Mouse (Mus musculus) forebrain, embryonic 10.5 days (tissue): ENCODE measurements around the gene Sox6. TPM values are rescaled to one million over a fixed set of nuclear protein-coding genes. Genes with fewer than 3 reads are reported as not detected.
A peak's percentile ranks its signal among the peaks of the same experiment; 100 is the strongest.

Experiments
- DNase-seq: peaks from one replicate; pipeline ENCODE4 v3.0.0-alpha.2; 2017; ENCODE audit warnings: low spot score; ENCODE audit errors: extremely low spot score
- H3K27ac ChIP-seq: fragments of 300-500 bp; sonication (generic); 2 replicates; pipeline ENCODE4 v1.5.1; 2016; ENCODE audit warnings: mild to moderate bottlenecking
- H3K27me3 ChIP-seq: fragments of 300-500 bp; sonication (generic); 2 replicates; pipeline ENCODE4 v1.6.1; 2016; ENCODE audit warnings: mild to moderate bottlenecking; ENCODE audit not compliant: poor library complexity, severe bottlenecking
- H3K36me3 ChIP-seq: fragments of 300-500 bp; sonication (generic); replicated peaks from 2 replicates; pipeline ENCODE4 v1.6.1; 2016; ENCODE audit warnings: mild to moderate bottlenecking, moderate library complexity
- H3K4me1 ChIP-seq: fragments of 300-500 bp; sonication (generic); 2 replicates; pipeline ENCODE4 v1.6.1; 2016
- H3K4me3 ChIP-seq: fragments of 300-500 bp; sonication (generic); 2 replicates; pipeline ENCODE4 v1.5.1; 2016; ENCODE audit warnings: mild to moderate bottlenecking, moderate library complexity
- H3K9me3 ChIP-seq: fragments of 300-500 bp; sonication (generic); 2 replicates; pipeline ENCODE4 v1.6.1; 2016; ENCODE audit warnings: mild to moderate bottlenecking, moderate library complexity
- WGBS: fragments of 180-500 bp; shearing (Covaris S2); methylation state at CpG from one replicate; pipeline ENCODE4 v1.1.7; 2016; 5-methylcytosine and 5-hydroxymethylcytosine counted together
- polyA plus RNA-seq: library from polyadenylated mRNA; unstranded; fragments of >200 nt; fragmentation: Nextera tagmentation; extraction: Ambion mirVana; gene quantifications from 2 replicates; pipeline ENCODE4 v1.2.1, GENCODE M21; 2016

Sox6 gene
- polyA plus RNA-seq, 1 experiment from 2014 or later: 77.3 TPM

- Histone ChIP-seq H3K4me3 (no peak overlapping the region), H3K27ac (no peak overlapping the region), H3K27me3 (no peaks in the 10 kb centered on the region), H3K4me1 (0 out of 2 replicates have a peak, but pooled peaks cover 8% of the 10 kb centered on the region), H3K9me3 (no peaks in the 10 kb centered on the region), H3K36me3 (peaks cover 6% of the 10 kb centered on the region)
- no peak for DNase-seq
- 96% methylated on average over 8 of the region's 8 CpGs for WGBS
These were observed 254.3 kb downstream of the Sox6 start for GRCm38 (mm10) chr7:115783982-115784917.

- no peak overlapping the region for H3K4me3 ChIP-seq
- no peaks in the 10 kb centered on the region for H3K27me3 ChIP-seq
- no peaks in the 10 kb centered on the region for H3K9me3 ChIP-seq
- no peak overlapping the region for H3K27ac ChIP-seq
- peaks cover 16% of the 10 kb centered on the region for H3K36me3 ChIP-seq
- peaks cover 40% of the 10 kb centered on the region for H3K4me1 ChIP-seq
- no peak for DNase-seq
- WGBS: 94% methylated on average over 4 of the region's 4 CpGs
These were observed 258.4 kb downstream of the Sox6 start for GRCm38 (mm10) chr7:115780148-115780547.

- DNase-seq: no peak
- Histone ChIP-seq H3K9me3 (no peaks in the 10 kb centered on the region), H3K4me3 (no peak overlapping the region), H3K27ac (no peak overlapping the region), H3K4me1 (peaks cover 40% of the 10 kb centered on the region), H3K36me3 (peaks cover 22% of the 10 kb centered on the region), H3K27me3 (no peaks in the 10 kb centered on the region)
- WGBS: 98% methylated on average over 2 of the region's 2 CpGs
These were observed 259.1 kb downstream of the Sox6 start for GRCm38 (mm10) chr7:115779544-115779943.

- Histone ChIP-seq H3K4me1 (peaks cover 34% of the 10 kb centered on the region), H3K27me3 (no peaks in the 10 kb centered on the region), H3K9me3 (no peaks in the 10 kb centered on the region), H3K36me3 (peaks cover 24% of the 10 kb centered on the region), H3K27ac (peak overlapping the region; percentile 68; the same call in 1 of the 2 replicates), H3K4me3 (no peak overlapping the region)
- no peak for DNase-seq
- 66% methylated on average over 7 of the region's 7 CpGs for WGBS
These were observed 261.9 kb downstream of the Sox6 start for GRCm38 (mm10) chr7:115776736-115777135.

- H3K27me3 ChIP-seq: no peaks in the 10 kb centered on the region
- H3K9me3 ChIP-seq: no peaks in the 10 kb centered on the region
- peak overlapping the region; percentile 68; the same call in 1 of the 2 replicates for H3K27ac ChIP-seq
- H3K4me1 ChIP-seq: peaks cover 34% of the 10 kb centered on the region
- peaks cover 24% of the 10 kb centered on the region for H3K36me3 ChIP-seq
- no peak for DNase-seq
- H3K4me3 ChIP-seq: no peak overlapping the region
- WGBS: 75% methylated on average over 5 of the region's 5 CpGs
These were observed 262.3 kb downstream of the Sox6 start for GRCm38 (mm10) chr7:115776324-115776723.

- H3K9me3 ChIP-seq: no peaks in the 10 kb centered on the region
- no peak for DNase-seq
- WGBS: 92% methylated on average over 8 of the region's 8 CpGs
- H3K4me1 ChIP-seq: peaks cover 3% of the 10 kb centered on the region; the same call in 1 of the 2 replicates
- no peak overlapping the region for H3K4me3 ChIP-seq
- H3K27ac ChIP-seq: no peak overlapping the region
- H3K36me3 ChIP-seq: no peaks in the 10 kb centered on the region
- no peaks in the 10 kb centered on the region for H3K27me3 ChIP-seq
These were observed 272.3 kb downstream of the Sox6 start for GRCm38 (mm10) chr7:115766316-115766715.

- Histone ChIP-seq H3K4me3 (no peak overlapping the region), H3K27me3 (no peaks in the 10 kb centered on the region), H3K27ac (no peak overlapping the region), H3K4me1 (peaks cover 3% of the 10 kb centered on the region; the same call in 1 of the 2 replicates), H3K9me3 (no peaks in the 10 kb centered on the region), H3K36me3 (no peaks in the 10 kb centered on the region)
- no peak for DNase-seq
- WGBS: 86% methylated on average over 2 of the region's 2 CpGs
These were observed 274.7 kb downstream of the Sox6 start for GRCm38 (mm10) chr7:115763851-115764250.

GRCm38 (mm10) chr7:115758172-115758571 lies 280.4 kb downstream of the Sox6 start:
- 72% methylated on average over 1 of the region's 1 CpGs for WGBS

GRCm38 (mm10) chr7:115755272-115755671 lies 283.3 kb downstream of the Sox6 start:
- Histone ChIP-seq H3K27me3 (no peaks in the 10 kb centered on the region), H3K27ac (0 out of 2 replicates have a peak overlapping the region, but pooled peaks have one; percentile 21), H3K9me3 (no peaks in the 10 kb centered on the region), H3K4me3 (no peak overlapping the region), H3K36me3 (no peaks in the 10 kb centered on the region), H3K4me1 (peaks cover 54% of the 10 kb centered on the region)
- no peak for DNase-seq
- WGBS: 63% methylated on average over 4 of the region's 4 CpGs

More at GRCm38 (mm10) chr7:115758172-115758571, 280.4 kb downstream of the Sox6 start:
- no peaks in the 10 kb centered on the region for H3K9me3 ChIP-seq
- no peak for DNase-seq
- peaks cover 25% of the 10 kb centered on the region for H3K4me1 ChIP-seq
- H3K27ac ChIP-seq: no peak overlapping the region
- no peaks in the 10 kb centered on the region for H3K27me3 ChIP-seq
- no peaks in the 10 kb centered on the region for H3K36me3 ChIP-seq
- H3K4me3 ChIP-seq: no peak overlapping the region

GRCm38 (mm10) chr7:115754216-115754615 lies 284.4 kb downstream of the Sox6 start:
- DNase-seq: no peak
- peaks cover 57% of the 10 kb centered on the region for H3K4me1 ChIP-seq
- H3K27me3 ChIP-seq: no peaks in the 10 kb centered on the region
- no peak overlapping the region for H3K27ac ChIP-seq
- WGBS: 92% methylated on average over 7 of the region's 7 CpGs
- H3K4me3 ChIP-seq: no peak overlapping the region
- H3K9me3 ChIP-seq: no peaks in the 10 kb centered on the region
- no peaks in the 10 kb centered on the region for H3K36me3 ChIP-seq

- DNase-seq: no peak
- Histone ChIP-seq H3K36me3 (no peaks in the 10 kb centered on the region), H3K4me1 (peaks cover 74% of the 10 kb centered on the region), H3K27me3 (no peaks in the 10 kb centered on the region), H3K4me3 (no peak overlapping the region), H3K27ac (peak overlapping the region; percentile 56; the same call in 1 of the 2 replicates), H3K9me3 (no peaks in the 10 kb centered on the region)
- 36% methylated on average over 5 of the region's 5 CpGs for WGBS
These were observed 286.4 kb downstream of the Sox6 start for GRCm38 (mm10) chr7:115752121-115752634.

- 18% methylated on average over 3 of the region's 3 CpGs for WGBS
- H3K27me3 ChIP-seq: no peaks in the 10 kb centered on the region
- H3K9me3 ChIP-seq: no peaks in the 10 kb centered on the region
- no peaks in the 10 kb centered on the region for H3K36me3 ChIP-seq
- DNase-seq: no peak
- H3K4me3 ChIP-seq: no peak overlapping the region
- peak overlapping the region; percentile 54; the same call in 1 of the 2 replicates for H3K27ac ChIP-seq
- peaks cover 81% of the 10 kb centered on the region for H3K4me1 ChIP-seq
These were observed 287.5 kb downstream of the Sox6 start for GRCm38 (mm10) chr7:115751083-115751482.

- Histone ChIP-seq H3K27ac (peak overlapping the region; percentile 54), H3K9me3 (no peaks in the 10 kb centered on the region), H3K36me3 (no peaks in the 10 kb centered on the region), H3K4me1 (peaks cover 84% of the 10 kb centered on the region), H3K4me3 (no peak overlapping the region), H3K27me3 (no peaks in the 10 kb centered on the region)
- DNase-seq: no peak
- 49% methylated on average over 8 of the region's 8 CpGs for WGBS
These were observed 288.2 kb downstream of the Sox6 start for GRCm38 (mm10) chr7:115750275-115750825.
